Mouse (Mus musculus): ENCODE data around the gene Col25a1. TPM values are rescaled to one million over a fixed set of nuclear protein-coding genes. Genes with fewer than 3 reads are reported as not detected.

The Col25a1 gene
- polyA plus RNA-seq, 1 experiment, result 0.06 TPM

- no peak for DNase-seq
- Histone ChIP-seq H3K27ac (ENCODE audit: insufficient read depth, low read depth, low read length) (no peak overlapping the region), H3K4me3 (ENCODE audit: insufficient read depth, low read depth, low read length) (no peak overlapping the region), H3K27me3 (replicated peaks; ENCODE audit: control insufficient read depth, insufficient read depth, low read length) (no peaks in the 10 kb centered on the region), H3K36me3 (ENCODE audit: control insufficient read depth, insufficient read depth, low read length) (no peaks in the 10 kb centered on the region), H3K4me1 (ENCODE audit: control insufficient read depth, insufficient read depth, low read length) (no peaks in the 10 kb centered on the region)
- TF ChIP-seq POLR2A (IDR thresholded peaks at IDR 0.05; ENCODE audit: low read depth, low read length) (no peak), CTCF (conservative IDR thresholded peaks at IDR 0.05; ENCODE audit: insufficient read depth, insufficient read length, low read depth, low read length) (no peak)
- 85% methylated on average over 4 of the region's 4 CpGs for WGBS
Observed at GRCm38 (mm10) chr3:130241924-130242323, 110.6 kb downstream of the Col25a1 start.

DNA sequence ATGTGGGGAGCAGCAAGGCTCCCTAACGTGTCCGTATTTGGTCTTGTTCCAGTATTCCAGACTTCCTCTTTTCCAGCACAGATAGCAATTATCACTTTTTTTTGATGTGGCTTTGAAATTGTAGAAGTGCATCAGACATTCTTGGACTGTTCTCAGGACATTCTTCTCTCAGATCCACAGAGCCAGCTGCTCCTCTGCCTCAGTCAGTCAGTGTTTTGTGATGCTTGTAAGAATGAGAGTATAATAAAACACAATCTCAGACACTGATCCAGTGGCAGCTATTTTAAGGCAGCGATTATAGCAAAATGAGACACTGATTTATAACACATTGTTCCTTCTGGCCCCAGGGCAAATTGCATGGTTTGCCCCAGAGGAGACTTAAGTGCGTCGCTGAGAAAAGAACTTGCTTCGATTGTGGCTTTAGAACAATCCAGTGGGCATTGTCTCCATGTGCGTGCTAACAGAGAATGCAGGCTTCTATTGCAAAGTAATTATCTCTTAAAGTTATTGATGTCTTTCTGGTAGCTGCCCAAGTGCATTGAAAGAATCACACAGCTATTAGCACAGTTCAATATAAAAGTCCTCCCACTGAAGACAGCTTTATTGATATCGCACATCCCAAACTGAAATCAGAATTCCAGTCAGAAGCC is 111.5 kb downstream of the Col25a1 start:
- no peak for DNase-seq
- Histone ChIP-seq H3K27ac (ENCODE audit: insufficient read depth, low read depth, low read length) (no peak overlapping the region), H3K4me1 (ENCODE audit: control insufficient read depth, insufficient read depth, low read length) (no peaks in the 10 kb centered on the region), H3K27me3 (replicated peaks; ENCODE audit: control insufficient read depth, insufficient read depth, low read length) (no peaks in the 10 kb centered on the region), H3K36me3 (ENCODE audit: control insufficient read depth, insufficient read depth, low read length) (no peaks in the 10 kb centered on the region), H3K4me3 (ENCODE audit: insufficient read depth, low read depth, low read length) (no peak overlapping the region)
- 46% methylated on average over 8 of the region's 8 CpGs for WGBS
- TF ChIP-seq POLR2A (IDR thresholded peaks at IDR 0.05; ENCODE audit: low read depth, low read length) (no peak), CTCF (conservative IDR thresholded peaks at IDR 0.05; ENCODE audit: insufficient read depth, insufficient read length, low read depth, low read length) (no peak)

DNA sequence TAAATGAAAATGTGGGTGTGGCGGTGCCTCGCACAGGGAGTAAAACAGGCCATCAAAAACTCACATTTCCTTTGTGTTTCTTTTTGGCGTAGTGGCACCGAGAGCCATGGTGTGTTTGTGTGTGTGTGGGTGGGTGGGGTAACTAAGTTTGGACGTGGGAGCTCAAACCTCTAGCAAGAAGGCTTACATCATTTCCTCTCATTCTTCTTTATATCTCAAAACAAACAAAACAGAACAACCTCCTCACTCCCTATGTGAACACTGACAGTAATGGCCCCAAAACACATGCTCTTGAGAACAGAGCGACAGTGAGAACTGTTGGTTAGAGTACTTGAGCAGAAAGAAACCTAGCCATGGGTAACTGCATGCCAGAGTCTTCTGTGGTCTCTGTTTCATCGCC is 121.1 kb downstream of the Col25a1 start:
- H3K27me3 ChIP-seq (replicated peaks; ENCODE audit: control insufficient read depth, insufficient read depth, low read length), result no peaks in the 10 kb centered on the region
- H3K27ac ChIP-seq (ENCODE audit: insufficient read depth, low read depth, low read length), result no peak overlapping the region
- no peak overlapping the region for H3K4me3 ChIP-seq (ENCODE audit: insufficient read depth, low read depth, low read length)
- no peaks in the 10 kb centered on the region for H3K4me1 ChIP-seq (ENCODE audit: control insufficient read depth, insufficient read depth, low read length)
- H3K36me3 ChIP-seq (ENCODE audit: control insufficient read depth, insufficient read depth, low read length), result no peaks in the 10 kb centered on the region
- DNase-seq, result no peak
- no peak for TF ChIP-seq POLR2A (IDR thresholded peaks at IDR 0.05; ENCODE audit: low read depth, low read length)
- no peak for TF ChIP-seq CTCF (conservative IDR thresholded peaks at IDR 0.05; ENCODE audit: insufficient read depth, insufficient read length, low read depth, low read length)
- 62% methylated on average over 7 of the region's 7 CpGs for WGBS

DNA sequence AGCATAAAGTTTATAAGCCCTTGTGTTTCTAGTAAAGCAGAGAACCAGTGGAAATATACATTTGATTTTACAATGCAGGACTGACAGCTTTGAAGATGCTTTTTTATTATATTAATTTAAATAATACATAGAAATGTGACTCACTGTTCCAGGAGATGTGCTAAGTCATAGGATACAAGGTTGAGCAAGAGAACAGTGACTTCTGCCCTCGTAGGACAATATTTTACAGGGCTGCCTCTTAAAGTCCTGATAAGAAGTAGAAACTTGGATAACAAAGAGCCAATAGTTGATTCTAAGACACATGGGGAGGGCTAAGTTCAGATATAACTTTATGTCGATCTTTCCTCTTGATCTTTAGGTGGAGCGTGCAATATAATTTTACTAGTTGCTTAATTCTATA is 124.8 kb downstream of the Col25a1 start:
- Histone ChIP-seq H3K27ac (ENCODE audit: insufficient read depth, low read depth, low read length) (no peak overlapping the region), H3K4me1 (ENCODE audit: control insufficient read depth, insufficient read depth, low read length) (no peaks in the 10 kb centered on the region), H3K27me3 (replicated peaks; ENCODE audit: control insufficient read depth, insufficient read depth, low read length) (no peaks in the 10 kb centered on the region), H3K36me3 (ENCODE audit: control insufficient read depth, insufficient read depth, low read length) (no peaks in the 10 kb centered on the region), H3K4me3 (ENCODE audit: insufficient read depth, low read depth, low read length) (no peak overlapping the region)
- TF ChIP-seq POLR2A (IDR thresholded peaks at IDR 0.05; ENCODE audit: low read depth, low read length), result no peak
- no peak for TF ChIP-seq CTCF (conservative IDR thresholded peaks at IDR 0.05; ENCODE audit: insufficient read depth, insufficient read length, low read depth, low read length)
- DNase-seq, result no peak
- 93% methylated on average over 3 of the region's 3 CpGs for WGBS

DNA sequence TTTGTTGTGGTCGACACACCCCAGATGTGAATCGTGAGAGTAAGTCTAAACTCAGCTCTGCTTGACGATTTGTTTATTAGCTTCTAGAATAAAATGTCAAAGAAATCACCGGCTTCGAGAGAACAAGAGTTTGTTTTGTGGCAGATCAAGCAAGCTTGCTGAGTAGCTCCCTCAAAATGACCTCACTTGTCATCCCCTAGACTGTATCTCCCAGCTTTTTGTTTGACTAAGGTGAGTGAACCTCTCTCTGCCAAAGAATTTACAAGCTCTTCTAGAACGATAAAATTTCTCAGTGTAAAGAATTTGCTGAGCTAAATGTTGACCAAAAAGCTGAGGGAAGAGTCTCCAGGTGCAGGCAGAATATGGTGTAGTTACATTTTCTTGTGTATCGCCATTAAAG is 125.3 kb downstream of the Col25a1 start:
- DNase-seq, result no peak
- Histone ChIP-seq H3K27me3 (replicated peaks; ENCODE audit: control insufficient read depth, insufficient read depth, low read length) (no peaks in the 10 kb centered on the region), H3K4me3 (ENCODE audit: insufficient read depth, low read depth, low read length) (no peak overlapping the region), H3K36me3 (ENCODE audit: control insufficient read depth, insufficient read depth, low read length) (no peaks in the 10 kb centered on the region), H3K27ac (ENCODE audit: insufficient read depth, low read depth, low read length) (no peak overlapping the region), H3K4me1 (ENCODE audit: control insufficient read depth, insufficient read depth, low read length) (no peaks in the 10 kb centered on the region)
- WGBS, result 79% methylated on average over 7 of the region's 7 CpGs
- TF ChIP-seq POLR2A (IDR thresholded peaks at IDR 0.05; ENCODE audit: low read depth, low read length), result no peak
- TF ChIP-seq CTCF (conservative IDR thresholded peaks at IDR 0.05; ENCODE audit: insufficient read depth, insufficient read length, low read depth, low read length), result no peak

GRCm38 (mm10) chr3:130259670-130260069 is 128.4 kb downstream of the Col25a1 start:
- no peak for DNase-seq
- Histone ChIP-seq H3K27ac (ENCODE audit: insufficient read depth, low read depth, low read length) (no peak overlapping the region), H3K27me3 (replicated peaks; ENCODE audit: control insufficient read depth, insufficient read depth, low read length) (no peaks in the 10 kb centered on the region), H3K4me3 (ENCODE audit: insufficient read depth, low read depth, low read length) (no peak overlapping the region), H3K36me3 (ENCODE audit: control insufficient read depth, insufficient read depth, low read length) (no peaks in the 10 kb centered on the region), H3K4me1 (ENCODE audit: control insufficient read depth, insufficient read depth, low read length) (no peaks in the 10 kb centered on the region)
- TF ChIP-seq CTCF (conservative IDR thresholded peaks at IDR 0.05; ENCODE audit: insufficient read depth, insufficient read length, low read depth, low read length) (0 out of 2 replicates have a peak, but pooled peaks have one; percentile 16), POLR2A (IDR thresholded peaks at IDR 0.05; ENCODE audit: low read depth, low read length) (no peak)
- WGBS, result 93% methylated on average over 2 of the region's 2 CpGs

DNA sequence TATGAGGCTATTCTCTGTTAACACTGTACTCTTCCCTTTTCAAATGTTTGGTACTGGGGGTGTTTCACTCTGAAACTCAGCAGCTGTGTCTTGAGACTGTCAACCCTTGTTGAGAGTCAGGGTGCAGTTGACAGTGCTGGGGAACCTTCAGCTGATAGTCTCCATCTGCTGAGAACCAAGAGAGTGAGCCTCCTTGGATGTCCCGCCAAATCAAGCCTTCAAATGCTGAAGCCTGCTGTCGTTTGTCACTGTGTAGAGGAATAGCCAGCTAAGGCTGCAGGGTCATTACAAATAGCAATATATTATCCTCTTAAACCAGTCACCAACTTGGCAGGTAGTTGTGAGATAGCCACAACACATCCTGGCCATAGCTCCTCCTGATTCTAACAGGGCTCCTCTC is 129.0 kb downstream of the Col25a1 start:
- TF ChIP-seq CTCF (conservative IDR thresholded peaks at IDR 0.05; ENCODE audit: insufficient read depth, insufficient read length, low read depth, low read length), result no peak
- no peak for TF ChIP-seq POLR2A (IDR thresholded peaks at IDR 0.05; ENCODE audit: low read depth, low read length)
- Histone ChIP-seq H3K27me3 (replicated peaks; ENCODE audit: control insufficient read depth, insufficient read depth, low read length) (no peaks in the 10 kb centered on the region), H3K27ac (ENCODE audit: insufficient read depth, low read depth, low read length) (no peak overlapping the region), H3K4me1 (ENCODE audit: control insufficient read depth, insufficient read depth, low read length) (no peaks in the 10 kb centered on the region), H3K36me3 (ENCODE audit: control insufficient read depth, insufficient read depth, low read length) (no peaks in the 10 kb centered on the region), H3K4me3 (ENCODE audit: insufficient read depth, low read depth, low read length) (no peak overlapping the region)
- WGBS, result 41% methylated on average over 2 of the region's 2 CpGs
- no peak for DNase-seq
